Comparison of ENCODE assay signal across 32 mouse cellular contexts in genomic region chr13:95966791-95967190, GRCm38 (mm10).
DNase-seq lines count a peak whose midpoint lies in the region; ATAC-seq lines count a peak whose summit lies in the region.
"Had no signal": no experiment of that assay in that cellular context is flagged by ENCODE, and none has a peak within 500 bp of the region (broad histone marks: within the 10 kb centered on the region; RNA-seq: fewer than 3 reads in every experiment).

No protein-coding gene starts in this region.

- no peaks in the 10 kb centered on the region; the same call in 1 of the 2 replicates for H3K27me3 ChIP-seq in embryonic facial prominence, embryonic 13.5 days
- peaks cover 18% of the 10 kb centered on the region; the same call in 1 of the 2 replicates for H3K27me3 ChIP-seq in embryonic facial prominence, embryonic 10.5 days (replicated peaks; ENCODE audit: low read depth, poor library complexity, severe bottlenecking)
- H3K27me3 ChIP-seq in liver, embryonic 13.5 days = peaks cover 5% of the 10 kb centered on the region; the same call in 1 of the 2 replicates
- H3K27me3 ChIP-seq: CH12.LX; limb, embryonic 13.5 days; neural tube, embryonic 13.5 days had no signal

- H3K9me3 ChIP-seq in embryonic facial prominence, embryonic 13.5 days = no peaks in the 10 kb centered on the region
- H3K9me3 ChIP-seq in embryonic facial prominence, embryonic 10.5 days = no peaks in the 10 kb centered on the region
- no peaks in the 10 kb centered on the region for H3K9me3 ChIP-seq in liver, embryonic 13.5 days (replicated peaks)
- H3K9me3 ChIP-seq: heart, embryonic 13.5 days; kidney, embryonic 15.5 days; limb, embryonic 13.5 days; liver, embryonic 12.5 days; midbrain, embryonic 13.5 days; neural tube, embryonic 13.5 days had no signal

- H3K36me3 ChIP-seq in embryonic facial prominence, embryonic 13.5 days = no peaks in the 10 kb centered on the region
- no peaks in the 10 kb centered on the region for H3K36me3 ChIP-seq in embryonic facial prominence, embryonic 10.5 days (replicated peaks)
- H3K36me3 ChIP-seq in liver, embryonic 13.5 days = no peaks in the 10 kb centered on the region
- H3K36me3 ChIP-seq: heart, embryonic 13.5 days; kidney, embryonic 15.5 days; limb, embryonic 13.5 days; liver, embryonic 12.5 days; midbrain, embryonic 13.5 days; neural tube, embryonic 13.5 days had no signal

- no peak for ATAC-seq in embryonic facial prominence, embryonic 13.5 days (ENCODE audit: insufficient number of reproducible peaks, insufficient read depth, low FRiP score, low TSS enrichment, low read depth)
- no peak for ATAC-seq in liver, embryonic 13.5 days (ENCODE audit: low read depth)
- ATAC-seq in inflammation-experienced regulatory T-cells, adult 6 months = no peak
- ATAC-seq: activated CD4-positive, CD25-positive, alpha-beta regulatory T cell, adult 4 months; forebrain, embryonic 14.5 days; liver, embryonic 12.5 days; midbrain, embryonic 13.5 days had no signal

- H3K4me2 ChIP-seq in embryonic facial prominence, embryonic 13.5 days = no peak overlapping the region
- no peak overlapping the region for H3K4me2 ChIP-seq in liver, embryonic 13.5 days
- H3K4me2 ChIP-seq: heart, embryonic 13.5 days; hindbrain, embryonic 14.5 days; kidney, embryonic 15.5 days; limb, embryonic 13.5 days; liver, embryonic 12.5 days; lung, embryonic 14.5 days; midbrain, embryonic 13.5 days; neural tube, embryonic 13.5 days had no signal

- no peak for DNase-seq in embryonic facial prominence, embryonic 10.5 days (ENCODE audit: low spot score)
- no peak for DNase-seq in liver, embryonic 13.5 days
- no peak for DNase-seq in liver
- peak; percentile 83 for DNase-seq in brain, adult 2 months (ENCODE audit: low read depth, low spot score)
- DNase-seq in induced T-regulatory cell, adult 2 months (ENCODE audit: low read depth) = peak; percentile 32
- DNase-seq in gastrocnemius, postnatal 14 days = no peak
- DNase-seq: adrenal gland, adult 2 months; cerebellum, adult 11 months; cerebellum, adult 9-11 months; gastrocnemius, adult 2 months; heart, adult 2 months; heart, postnatal 10 days; kidney, adult 18-20 months; kidney, postnatal 25 days; layer of hippocampus, postnatal 36 days; lung, embryonic 14.5 days; right cerebral cortex, postnatal 14 days; thymus, adult 18-20 months; thymus, postnatal 25 days had no signal

- H3K4me1 ChIP-seq in embryonic facial prominence, embryonic 13.5 days = peaks cover 42% of the 10 kb centered on the region
- peaks cover 51% of the 10 kb centered on the region for H3K4me1 ChIP-seq in embryonic facial prominence, embryonic 10.5 days
- H3K4me1 ChIP-seq in liver, embryonic 13.5 days (replicated peaks) = peaks cover 71% of the 10 kb centered on the region

- intact Hi-C loops in gastrocnemius, postnatal 14 days (cut with DNase I; ENCODE audit: low total_unique reads) = no loop called here

- H3K4me3 ChIP-seq in embryonic facial prominence, embryonic 13.5 days = no peak overlapping the region
- no peak overlapping the region for H3K4me3 ChIP-seq in embryonic facial prominence, embryonic 10.5 days
- H3K4me3 ChIP-seq in liver, embryonic 13.5 days (replicated peaks) = no peak overlapping the region
- H3K4me3 ChIP-seq: gastrocnemius, adult 2 months; heart, adult 2 months; heart, embryonic 13.5 days; kidney, embryonic 15.5 days; limb, embryonic 13.5 days; liver, embryonic 12.5 days; midbrain, embryonic 13.5 days; neural tube, embryonic 13.5 days had no signal

- H3K27ac ChIP-seq in embryonic facial prominence, embryonic 13.5 days = peak overlapping the region; percentile 55
- H3K27ac ChIP-seq in embryonic facial prominence, embryonic 10.5 days (replicated peaks) = no peak overlapping the region
- H3K27ac ChIP-seq in liver, embryonic 13.5 days = peak overlapping the region; percentile 87
- H3K27ac ChIP-seq: gastrocnemius, adult 2 months; heart, adult 2 months; heart, embryonic 13.5 days; hindbrain, embryonic 14.5 days; kidney, embryonic 15.5 days; limb, embryonic 13.5 days; macrophage; midbrain, embryonic 13.5 days; neural tube, embryonic 13.5 days had no signal

- WGBS in embryonic facial prominence, embryonic 13.5 days = 36% methylated on average over 6 of the region's 6 CpGs
- 83% methylated on average over 6 of the region's 6 CpGs for WGBS in embryonic facial prominence, embryonic 10.5 days
- WGBS in liver, embryonic 13.5 days (ENCODE audit: insufficient replicate concordance) = 78% methylated on average over 6 of the region's 6 CpGs

- no peak overlapping the region for H3K9ac ChIP-seq in embryonic facial prominence, embryonic 13.5 days
- H3K9ac ChIP-seq in liver, embryonic 13.5 days = no peak overlapping the region
- H3K9ac ChIP-seq: heart, embryonic 13.5 days; hindbrain, embryonic 14.5 days; kidney, embryonic 15.5 days; limb, embryonic 13.5 days; liver, embryonic 12.5 days; lung, embryonic 14.5 days; midbrain, embryonic 13.5 days; neural tube, embryonic 13.5 days had no signal

Comparison
In these comparisons a context has a peak if more than half of its experiments do, and no peak if none do; other contexts are left out.
1. DNase-seq: peak in brain, adult 2 months (single experiment) and induced T-regulatory cell, adult 2 months (single experiment); none in embryonic facial prominence, embryonic 10.5 days (single experiment), liver, embryonic 13.5 days (single experiment), liver (single experiment) and gastrocnemius, postnatal 14 days (single experiment).